Mouse (Mus musculus) spleen, adult 18-20 months (tissue): Measurements from ENCODE around the gene Ndufb4.

Source experiments
- DNase-seq, 2 experiments: peaks; one replicate each; pipeline ENCODE4 v3.0.0; 2022; ENCODE audit warnings: mixed read lengths in 2 of 2

Gene Ndufb4

GRCm38 (mm10) chr16:37629011-37629410 lies 25.2 kb downstream of the Ndufb4 start:
- DNase-seq: no peak

GRCm38 (mm10) chr16:37628336-37628735 lies 25.9 kb downstream of the Ndufb4 start:
- no peak for DNase-seq

GRCm38 (mm10) chr16:37626388-37626949 lies 27.8 kb downstream of the Ndufb4 start:
- no peak for DNase-seq

- DNase-seq: no peak
Observed at GRCm38 (mm10) chr16:37622919-37623318, 31.3 kb downstream of the Ndufb4 start.

GRCm38 (mm10) chr16:37622403-37622802 lies 31.9 kb downstream of the Ndufb4 start:
- no peak for DNase-seq

GRCm38 (mm10) chr16:37617695-37618094 lies 36.6 kb downstream of the Ndufb4 start:
- no peak for DNase-seq

- DNase-seq: no peak
Observed at GRCm38 (mm10) chr16:37616104-37616503, 38.1 kb downstream of the Ndufb4 start.

- no peak for DNase-seq
Observed at GRCm38 (mm10) chr16:37615429-37615828, 38.8 kb downstream of the Ndufb4 start.

- DNase-seq: no peak
Observed at GRCm38 (mm10) chr16:37614540-37614939, 39.7 kb downstream of the Ndufb4 start.

GRCm38 (mm10) chr16:37612013-37612412 lies 42.2 kb downstream of the Ndufb4 start:
- no peak for DNase-seq

GRCm38 (mm10) chr16:37611072-37611471 lies 43.2 kb downstream of the Ndufb4 start:
- no peak for DNase-seq

GRCm38 (mm10) chr16:37610333-37610732 lies 43.9 kb downstream of the Ndufb4 start:
- no peak for DNase-seq

GRCm38 (mm10) chr16:37604243-37604642 lies 50.0 kb downstream of the Ndufb4 start:
- DNase-seq: no peak

GRCm38 (mm10) chr16:37603431-37603830 lies 50.8 kb downstream of the Ndufb4 start:
- DNase-seq: no peak

GRCm38 (mm10) chr16:37599326-37599725 lies 54.9 kb downstream of the Ndufb4 start:
- no peak for DNase-seq

- no peak for DNase-seq
Observed at GRCm38 (mm10) chr16:37598463-37598862, 55.8 kb downstream of the Ndufb4 start.

- no peak for DNase-seq
Observed at GRCm38 (mm10) chr16:37597412-37597811, 56.8 kb downstream of the Ndufb4 start.
